Mouse (Mus musculus) embryonic facial prominence, embryonic 11.5 days (tissue): ENCODE measurements around the gene Gprasp2. TPM values are rescaled to one million over a fixed set of nuclear protein-coding genes. Genes with fewer than 3 reads are reported as not detected.

ENCODE experiments used
- ATAC-seq: fragments of 200-750 bp; cut with Nextera tagmentation; replicated peaks from 2 replicates; pipeline ENCODE4 v1.8.0; 2017; ENCODE audit warnings: low read depth; ENCODE audit not compliant: insufficient number of reproducible peaks, low FRiP score, low TSS enrichment
- DNase-seq: peaks from one replicate; pipeline ENCODE4 v3.0.0-alpha.2; 2015; ENCODE audit warnings: low spot score
- H3K27ac ChIP-seq: fragments of 300-500 bp; sonication (generic); replicated peaks from 2 replicates; pipeline ENCODE4 v1.5.1; 2014; ENCODE audit warnings: mild to moderate bottlenecking, low read depth, low read length, control low read depth
- H3K27me3 ChIP-seq: fragments of 300-500 bp; sonication (generic); 2 replicates; pipeline ENCODE4 v1.6.1; 2014; ENCODE audit warnings: mild to moderate bottlenecking, low read length, moderate library complexity, mixed read lengths; ENCODE audit not compliant: control insufficient read depth, insufficient read depth
- H3K36me3 ChIP-seq: fragments of 300-500 bp; sonication (generic); replicated peaks from 2 replicates; pipeline ENCODE4 v1.6.1; 2014; ENCODE audit warnings: low read depth, mild to moderate bottlenecking, low read length, moderate library complexity, mixed read lengths; ENCODE audit not compliant: control insufficient read depth, insufficient read depth
- H3K4me1 ChIP-seq: fragments of 300-500 bp; sonication (generic); 2 replicates; pipeline ENCODE4 v1.6.1; 2014; ENCODE audit warnings: low read length, mixed read lengths; ENCODE audit not compliant: control insufficient read depth, insufficient read depth
- H3K4me2 ChIP-seq: fragments of 300-500 bp; sonication (generic); 2 replicates; pipeline ENCODE4 v1.6.1; 2014; ENCODE audit warnings: low read depth, mild to moderate bottlenecking, control low read depth, low read length, moderate library complexity
- H3K4me3 ChIP-seq: fragments of 300-500 bp; sonication (generic); 2 replicates; pipeline ENCODE4 v1.5.1; 2014; ENCODE audit warnings: low read depth, low read length, control low read depth
- H3K9ac ChIP-seq: fragments of 300-500 bp; sonication (generic); replicated peaks from 2 replicates; pipeline ENCODE4 v1.6.1; 2014; ENCODE audit warnings: mild to moderate bottlenecking, control low read depth, low read length
- H3K9me3 ChIP-seq: fragments of 300-500 bp; sonication (generic); replicated peaks from 2 replicates; pipeline ENCODE4 v1.6.1; 2016; ENCODE audit warnings: mild to moderate bottlenecking, low read length, inconsistent platforms, mixed read lengths; ENCODE audit not compliant: control insufficient read depth
- WGBS: fragments of 180-500 bp; shearing (Covaris S2); extraction: QIAGEN DNeasy Blood & Tissue Kit; methylation state at CpG from one replicate; pipeline ENCODE4 v1.1.7; 2014; 5-methylcytosine and 5-hydroxymethylcytosine counted together
- polyA plus RNA-seq: library from polyadenylated mRNA; unstranded; fragments of >200 nt; fragmentation: Nextera tagmentation; extraction: Ambion mirVana; gene quantifications from 2 replicates; pipeline ENCODE4 v1.2.1, GENCODE M21; 2014

Gprasp2 gene
- polyA plus RNA-seq, 1 experiment from 2014 or later: 35.2 TPM

GRCm38 (mm10) chrX:135885411-135886233 lies 46.8 kb downstream of the Gprasp2 start:
- Histone ChIP-seq H3K4me1 (no peaks in the 10 kb centered on the region), H3K27me3 (no peaks in the 10 kb centered on the region), H3K9me3 (no peaks in the 10 kb centered on the region), H3K27ac (0 out of 2 replicates have a peak overlapping the region, but pooled peaks have one; percentile 56), H3K4me2 (peak overlapping the region; percentile 32), H3K36me3 (no peaks in the 10 kb centered on the region), H3K9ac (peak overlapping the region; percentile 79), H3K4me3 (peak overlapping the region; percentile 61)
- ATAC-seq (peak; percentile 99), DNase-seq (peak; percentile 76)
- 17% methylated on average over 40 of the region's 41 CpGs for WGBS

DNA sequence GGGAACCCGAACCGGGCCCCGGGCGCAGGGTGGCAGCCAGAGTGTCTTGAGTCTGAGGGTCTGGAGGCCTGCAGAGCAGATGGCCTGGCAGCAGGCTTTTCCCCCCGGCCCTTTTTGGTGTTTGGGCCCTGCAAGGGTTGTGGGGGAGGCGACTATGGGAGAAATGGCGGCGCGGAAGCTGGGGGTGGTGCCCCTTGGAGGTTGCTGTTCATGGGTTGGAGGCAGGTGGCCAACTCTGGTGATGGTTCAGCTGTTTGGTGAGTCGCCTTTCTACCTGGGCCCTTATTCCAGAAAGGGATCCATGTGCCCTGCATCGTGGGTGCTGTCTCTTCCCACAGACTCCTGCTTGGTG lies 47.4 kb downstream of the Gprasp2 start:
- H3K4me3 ChIP-seq: peak overlapping the region; percentile 61
- no peaks in the 10 kb centered on the region for H3K36me3 ChIP-seq
- peak overlapping the region; percentile 79 for H3K9ac ChIP-seq
- peak overlapping the region; percentile 32 for H3K4me2 ChIP-seq
- 0 out of 2 replicates have a peak overlapping the region, but pooled peaks have one; percentile 56 for H3K27ac ChIP-seq
- DNase-seq: peak; percentile 24
- 19% methylated on average over 10 of the region's 11 CpGs for WGBS
- H3K9me3 ChIP-seq: no peaks in the 10 kb centered on the region
- H3K27me3 ChIP-seq: no peaks in the 10 kb centered on the region
- no peak; the same call in none of the 2 replicates for ATAC-seq
- H3K4me1 ChIP-seq: no peaks in the 10 kb centered on the region

Other genes with a start within 250 kb of the Gprasp2 start
- 0.08 TPM in 1 of 2 replicates, not detected in the other for gene Nxf7, start 240.3 kb upstream of the Gprasp2 start, polyA plus RNA-seq
- 0.25 TPM in 1 of 2 replicates, not detected in the other for gene Prame, start 211.3 kb upstream of the Gprasp2 start, polyA plus RNA-seq
- gene Tcp11x2, start 145.2 kb upstream of the Gprasp2 start, polyA plus RNA-seq: not detected in 2 replicates
- gene Tmsb15a, start 113.8 kb upstream of the Gprasp2 start, polyA plus RNA-seq: not detected in 2 replicates
- 11.3 and 11.6 TPM in 2 replicates for gene Armcx5, start 96.3 kb upstream of the Gprasp2 start, polyA plus RNA-seq
- 64.6 and 64.7 TPM in 2 replicates for gene Gprasp1, start 96.3 kb upstream of the Gprasp2 start, polyA plus RNA-seq
- gene Bhlhb9, start 41.4 kb upstream of the Gprasp2 start, polyA plus RNA-seq: 72.9 and 79.5 TPM in 2 replicates
- gene Arxes2, start 154.8 kb downstream of the Gprasp2 start, polyA plus RNA-seq: 126 and 134 TPM in 2 replicates
- gene Arxes1, start 194.3 kb downstream of the Gprasp2 start, polyA plus RNA-seq: 49.4 and 50.8 TPM in 2 replicates
- gene Bex2, start 229.2 kb downstream of the Gprasp2 start, polyA plus RNA-seq: 209 and 215 TPM in 2 replicates
- 0.07 TPM in 1 of 2 replicates, not detected in the other for gene Nxf3, start 246.2 kb downstream of the Gprasp2 start, polyA plus RNA-seq